ENCODE assay signal across 8 mouse cellular contexts in genomic region chr17:73067423-73067822, GRCm38 (mm10). TPM values are rescaled to one million over a fixed set of nuclear protein-coding genes. Genes with fewer than 3 reads are reported as not detected.
A peak's percentile ranks its signal among the peaks of the same experiment; 100 is the strongest.
DNase-seq lines count a peak whose midpoint lies in the region; ATAC-seq and TF ChIP-seq lines count a peak whose summit lies in the region.

No protein-coding gene starts in this region.

- TF ChIP-seq POLR2A in lung, adult 2 months (IDR thresholded peaks at IDR 0.05; ENCODE audit: borderline replicate concordance, extremely low read depth, low read depth, low read length): no peak

- no peak overlapping the region for H3K4me3 ChIP-seq in lung, adult 2 months (replicated peaks; ENCODE audit: extremely low read depth, low read depth, low read length)
- H3K4me3 ChIP-seq in heart, embryonic 13.5 days: no peak overlapping the region
- no peak overlapping the region for H3K4me3 ChIP-seq in forebrain, embryonic 13.5 days

- H3K9ac ChIP-seq in heart, embryonic 13.5 days: peak overlapping the region; percentile 66
- H3K9ac ChIP-seq in forebrain, embryonic 13.5 days: no peak overlapping the region

- no peak for ATAC-seq in heart, embryonic 13.5 days (ENCODE audit: extremely low read depth, insufficient number of reproducible peaks, low FRiP score, low TSS enrichment)
- no peak for ATAC-seq in forebrain, embryonic 13.5 days

- DNase-seq in lung, adult 18-20 months: peak; percentile 27 to 41
- no peak for DNase-seq in lung, adult 2 months
- DNase-seq in adrenal gland, postnatal 25 days: peak; percentile 69
- DNase-seq in kidney, adult 9 months: peak; percentile 60
- peak; percentile 62 to 80 for DNase-seq in lung, postnatal 4 days
- no peak for DNase-seq in thymus, postnatal 36 days

- H3K27me3 ChIP-seq in heart, embryonic 13.5 days (replicated peaks): no peaks in the 10 kb centered on the region
- H3K27me3 ChIP-seq in forebrain, embryonic 13.5 days: no peaks in the 10 kb centered on the region

- peak overlapping the region; percentile 43; the same call in 1 of the 2 replicates for H3K4me2 ChIP-seq in heart, embryonic 13.5 days
- no peak overlapping the region for H3K4me2 ChIP-seq in forebrain, embryonic 13.5 days

- WGBS in lung, adult 2 months: 20% methylated on average over 11 of the region's 11 CpGs
- 11% methylated on average over 11 of the region's 11 CpGs for WGBS in heart, embryonic 13.5 days
- whole genome bisulfite sequencing in forebrain, embryonic 13.5 days: 72% methylated on average over 11 of the region's 11 CpGs

- H3K36me3 ChIP-seq in heart, embryonic 13.5 days: no peaks in the 10 kb centered on the region
- no peaks in the 10 kb centered on the region for H3K36me3 ChIP-seq in forebrain, embryonic 13.5 days (ENCODE audit: poor library complexity, severe bottlenecking)

- peak overlapping the region; percentile 96 for H3K27ac ChIP-seq in heart, embryonic 13.5 days (replicated peaks)
- no peak overlapping the region for H3K27ac ChIP-seq in forebrain, embryonic 13.5 days

- no peak for TF ChIP-seq CTCF in lung, adult 2 months (IDR thresholded peaks at IDR 0.05; ENCODE audit: insufficient read depth, low read length)

- H3K9me3 ChIP-seq in heart, embryonic 13.5 days: no peaks in the 10 kb centered on the region
- no peaks in the 10 kb centered on the region for H3K9me3 ChIP-seq in forebrain, embryonic 13.5 days (replicated peaks)

- peaks cover 8% of the 10 kb centered on the region; the same call in 1 of the 2 replicates for H3K4me1 ChIP-seq in lung, adult 2 months (ENCODE audit: control insufficient read depth, insufficient read depth, low read length)
- H3K4me1 ChIP-seq in heart, embryonic 13.5 days: peaks cover 67% of the 10 kb centered on the region
- no peaks in the 10 kb centered on the region for H3K4me1 ChIP-seq in forebrain, embryonic 13.5 days

RNA-seq across cellular contexts. Expression of gene Lclat1, which starts 40.4 kb away (rescaled TPM):
- 9.4 and 22.8 TPM in 2 replicates for polyA plus RNA-seq in lung, adult 2 months (2012; rRNA removed)
- 41.4 and 43.9 TPM in 2 replicates for total RNA-seq in adrenal gland, postnatal 25 days (2021)
- 30.9 and 32.8 TPM in 2 replicates for polyA plus RNA-seq in heart, embryonic 13.5 days (2015; fragmentation: Nextera tagmentation; extraction: Ambion mirVana)
- 5.6 and 7.5 TPM in 2 replicates for polyA plus RNA-seq in forebrain, embryonic 13.5 days (2015; fragmentation: Nextera tagmentation; extraction: Ambion mirVana)

Comparison
In these comparisons a context has a peak if more than half of its experiments do, and no peak if none do; other contexts are left out.
1. DNase-seq: peak in lung, adult 18-20 months (2 of 2), adrenal gland, postnatal 25 days (single experiment), kidney, adult 9 months (single experiment) and lung, postnatal 4 days (2 of 2); none in lung, adult 2 months (single experiment) and thymus, postnatal 36 days (0 of 2).